Mouse (Mus musculus) myocyte (in vitro differentiated cells): ENCODE measurements at regions not wholly inside any gene's neighbourhood (a gene's known extent, or its start where the extent isn't known, plus 50 kb on each side); places are given as distances from the start of the nearest gene placed in this dataset.

Experiments
- H3K27me3 ChIP-seq: one replicate; pipeline ENCODE4 v1.6.1; 2011; ENCODE audit not compliant: control insufficient read depth, insufficient read depth, insufficient read length
- H3K36me3 ChIP-seq: one replicate; pipeline ENCODE4 v1.6.1; 2011; ENCODE audit not compliant: control insufficient read depth, insufficient read depth
- H3K4me2 ChIP-seq: one replicate; pipeline ENCODE4 v1.6.1; 2011; ENCODE audit warnings: low read depth, control low read depth
- H3K4me3 ChIP-seq: one replicate; pipeline ENCODE4 v1.5.1; 2011; ENCODE audit warnings: mild to moderate bottlenecking, control low read depth, moderate library complexity
- H3K79me2 ChIP-seq: one replicate; pipeline ENCODE4 v1.6.1; 2011; ENCODE audit not compliant: control insufficient read depth, insufficient read depth
- H3ac ChIP-seq: one replicate; pipeline ENCODE4 v1.6.1; 2011; ENCODE audit not compliant: control insufficient read depth, insufficient read length
- CEBPB ChIP-seq: IDR thresholded peaks from 2 replicates; pipeline ENCODE4 v1.6.1; 2011; ENCODE audit warnings: mild to moderate bottlenecking, moderate library complexity; ENCODE audit not compliant: poor library complexity, insufficient read depth, severe bottlenecking
- E2F4 ChIP-seq: IDR thresholded peaks from one replicate; pipeline ENCODE4 v1.6.1; 2011; ENCODE audit warnings: mild to moderate bottlenecking, control low read depth, moderate library complexity; ENCODE audit not compliant: insufficient read depth
- MAX ChIP-seq: IDR thresholded peaks from one replicate; pipeline ENCODE4 v1.6.1; 2011; ENCODE audit warnings: low read depth, mild to moderate bottlenecking, control low read depth
- MYOD1 ChIP-seq, 3 experiments: IDR thresholded peaks; one replicate each; pipeline ENCODE4 v1.6.1; 2011; ENCODE audit warnings: control low read depth in 2 of 3, low read depth in 2 of 3, mild to moderate bottlenecking in 2 of 3, moderate library complexity in 1 of 3; ENCODE audit not compliant: insufficient read length in 2 of 3, control insufficient read depth in 1 of 3
- MYOG ChIP-seq, 3 experiments: IDR thresholded peaks; one replicate each; pipeline ENCODE4 v1.6.1; 2011; ENCODE audit warnings: control low read depth in 2 of 3, low read depth in 2 of 3, mild to moderate bottlenecking in 2 of 3; ENCODE audit not compliant: insufficient read length in 2 of 3, control insufficient read depth in 1 of 3, insufficient read depth in 1 of 3
- POLR2A ChIP-seq: IDR thresholded peaks from one replicate; pipeline ENCODE4 v1.6.1; 2011; ENCODE audit warnings: low read depth, mild to moderate bottlenecking, control low read depth, moderate library complexity; ENCODE audit not compliant: insufficient read length
- POLR2AphosphoS2 ChIP-seq: IDR thresholded peaks from one replicate; pipeline ENCODE4 v1.6.1; 2011; ENCODE audit warnings: low read depth, control low read depth; ENCODE audit not compliant: insufficient read length
- REST ChIP-seq: IDR thresholded peaks from one replicate; pipeline ENCODE4 v1.6.1; 2011; ENCODE audit warnings: mild to moderate bottlenecking, control low read depth, moderate library complexity; ENCODE audit not compliant: insufficient read depth, insufficient read length
- SRF ChIP-seq: IDR thresholded peaks from one replicate; pipeline ENCODE4 v1.6.1; 2011; ENCODE audit warnings: low read depth; ENCODE audit not compliant: control insufficient read depth, insufficient read length
- TCF12 ChIP-seq: IDR thresholded peaks from one replicate; pipeline ENCODE4 v1.6.1; 2011; ENCODE audit warnings: mild to moderate bottlenecking, control low read depth; ENCODE audit not compliant: poor library complexity, insufficient read depth, severe bottlenecking
- TCF3 ChIP-seq: IDR thresholded peaks from one replicate; pipeline ENCODE4 v1.6.1; 2011; ENCODE audit warnings: low read depth, control low read depth; ENCODE audit not compliant: insufficient read length
- USF1 ChIP-seq: IDR thresholded peaks from one replicate; pipeline ENCODE4 v1.6.1; 2011; ENCODE audit warnings: low read depth, mild to moderate bottlenecking, control low read depth, moderate library complexity

DNA sequence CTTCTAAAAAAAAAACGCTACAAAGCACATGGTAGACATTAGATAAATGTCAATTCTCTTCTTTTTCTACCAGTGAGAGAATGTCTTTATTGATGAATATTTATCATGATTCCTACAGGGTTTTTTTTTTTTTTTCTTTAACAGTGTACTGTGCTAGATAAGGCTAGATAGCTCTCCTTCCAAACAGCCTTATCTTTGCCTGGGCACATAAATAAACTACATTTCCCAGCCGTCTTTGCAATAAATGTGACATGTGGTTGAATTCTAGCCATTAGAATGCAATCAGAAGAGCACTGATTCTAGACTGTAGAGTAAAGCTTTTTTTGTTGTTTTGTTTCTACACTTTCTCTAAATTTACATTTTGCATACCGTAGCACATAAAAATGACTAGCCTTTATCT is 177.9 kb downstream of the Fam124b start:
- Histone ChIP-seq H3K4me3 (no peak overlapping the region), H3ac (no peak overlapping the region), H3K27me3 (no peaks in the 10 kb centered on the region), H3K4me2 (no peak overlapping the region), H3K79me2 (no peaks in the 10 kb centered on the region), H3K36me3 (no peaks in the 10 kb centered on the region)
- TF ChIP-seq MAX: no peak

DNA sequence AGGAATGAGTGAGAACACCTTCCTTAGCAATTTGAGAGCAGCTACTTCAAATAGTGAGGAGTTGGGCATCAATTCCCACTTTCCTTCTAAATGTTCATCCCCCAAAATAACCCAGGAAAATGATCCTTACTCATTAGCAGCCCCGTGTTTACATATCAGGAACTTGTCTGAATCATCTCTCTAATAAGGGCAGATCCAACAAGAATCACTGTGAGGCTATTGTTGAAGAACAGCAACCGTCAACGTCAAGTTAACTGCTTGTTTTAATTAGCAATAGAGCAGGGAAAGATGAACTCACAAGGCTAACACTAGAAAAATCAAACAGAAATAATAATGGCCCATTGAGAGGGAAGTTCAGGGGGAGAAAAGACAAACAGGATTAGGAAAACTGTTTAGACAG is 178.4 kb downstream of the Fam124b start:
- Histone ChIP-seq H3K4me3 (no peak overlapping the region), H3K36me3 (no peaks in the 10 kb centered on the region), H3K27me3 (no peaks in the 10 kb centered on the region), H3K79me2 (no peaks in the 10 kb centered on the region), H3ac (no peak overlapping the region), H3K4me2 (no peak overlapping the region)
- TF ChIP-seq TCF12 (no peak), CEBPB (no peak), MAX (no peak), MYOG (IDR thresholded peaks at IDR 0.05; ENCODE audit: control insufficient read depth in 1 of 3, insufficient read depth in 1 of 3, insufficient read length in 2 of 3, low read depth in 2 of 3) (no peak)

DNA sequence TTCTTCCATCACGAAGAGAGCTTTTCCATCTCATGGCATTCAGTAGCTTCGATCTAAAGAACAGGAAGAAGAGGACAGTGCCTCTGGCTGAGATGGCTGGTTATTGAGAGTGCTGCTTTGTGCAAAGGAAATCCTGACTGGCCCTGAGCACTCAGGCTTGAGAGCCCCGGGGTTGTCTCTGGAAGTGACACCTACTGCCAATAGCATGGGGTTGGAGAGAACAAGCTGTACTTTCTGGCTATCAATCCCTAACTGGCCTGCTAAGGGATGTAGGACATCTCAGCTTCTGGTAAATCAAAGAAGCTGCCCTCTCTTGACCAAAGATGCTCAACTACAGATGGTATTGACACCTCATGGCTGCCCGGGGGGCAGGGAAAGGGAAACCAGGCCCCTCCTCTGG is 178.2 kb upstream of the Serpine2 start:
- no peak overlapping the region for H3ac ChIP-seq
- no peak overlapping the region for H3K4me2 ChIP-seq
- no peak overlapping the region for H3K4me3 ChIP-seq
- no peak for TF ChIP-seq SRF
- no peak for TF ChIP-seq TCF12
- no peak for TF ChIP-seq USF1
- no peaks in the 10 kb centered on the region for H3K79me2 ChIP-seq
- no peaks in the 10 kb centered on the region for H3K27me3 ChIP-seq
- no peaks in the 10 kb centered on the region for H3K36me3 ChIP-seq

DNA sequence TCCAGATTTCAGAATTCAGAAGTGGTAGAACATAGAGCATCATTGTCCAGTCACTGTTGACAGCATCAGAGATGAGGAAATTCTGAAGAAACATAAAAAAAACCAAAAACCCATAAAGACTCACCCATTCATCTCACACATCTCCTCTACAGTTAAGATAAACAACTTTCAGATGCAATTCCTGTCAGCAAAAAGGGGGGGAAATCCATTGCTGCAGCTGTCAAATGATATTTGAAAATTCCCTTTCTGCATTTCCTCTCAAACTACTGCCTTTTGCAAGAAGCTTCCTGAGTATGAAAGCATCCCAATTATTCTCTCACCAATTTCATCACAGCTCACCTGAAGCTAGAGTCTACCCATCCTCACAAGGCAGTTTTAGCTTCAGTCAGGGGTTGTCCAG is 177.1 kb upstream of the Serpine2 start:
- Histone ChIP-seq H3K4me3 (no peak overlapping the region), H3K36me3 (no peaks in the 10 kb centered on the region), H3K4me2 (no peak overlapping the region), H3K79me2 (no peaks in the 10 kb centered on the region), H3ac (no peak overlapping the region), H3K27me3 (no peaks in the 10 kb centered on the region)
- TF ChIP-seq USF1: no peak
- no peak for TF ChIP-seq MYOG (IDR thresholded peaks at IDR 0.05; ENCODE audit: control insufficient read depth in 1 of 3, insufficient read depth in 1 of 3, insufficient read length in 2 of 3, low read depth in 2 of 3)
- no peak for TF ChIP-seq MYOD1 (IDR thresholded peaks at IDR 0.05; ENCODE audit: control insufficient read depth in 1 of 3, insufficient read length in 2 of 3, low read depth in 2 of 3)
- TF ChIP-seq E2F4: no peak
- no peak for TF ChIP-seq POLR2AphosphoS2
- TF ChIP-seq TCF12: no peak
- TF ChIP-seq REST: no peak
- no peak for TF ChIP-seq POLR2A
- no peak for TF ChIP-seq TCF3
- TF ChIP-seq MAX: no peak
- no peak for TF ChIP-seq SRF
- no peak for TF ChIP-seq CEBPB

DNA sequence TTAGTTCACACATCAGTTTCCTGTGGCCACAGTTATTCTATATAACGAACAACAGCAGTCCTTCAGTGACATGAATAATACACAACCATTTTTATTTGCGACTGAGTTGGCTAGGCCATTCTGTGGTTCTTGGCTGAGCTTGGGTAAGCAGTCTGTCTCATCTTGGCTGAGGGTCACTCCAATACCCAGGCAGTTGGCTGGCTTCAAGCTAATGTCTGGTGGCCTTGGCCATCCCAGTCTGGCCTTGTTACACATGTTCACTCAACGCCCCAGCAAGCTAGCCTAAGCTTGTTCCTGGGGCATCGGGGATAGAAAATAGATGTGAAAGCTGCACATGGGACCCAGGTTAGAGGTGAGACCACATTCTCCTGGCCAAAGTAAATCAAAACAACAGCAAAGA is 175.5 kb upstream of the Serpine2 start:
- Histone ChIP-seq H3K27me3 (no peaks in the 10 kb centered on the region), H3K36me3 (no peaks in the 10 kb centered on the region), H3K4me3 (no peak overlapping the region), H3K4me2 (no peak overlapping the region), H3K79me2 (no peaks in the 10 kb centered on the region), H3ac (no peak overlapping the region)
- TF ChIP-seq E2F4 (no peak), TCF3 (no peak), MYOD1 (IDR thresholded peaks at IDR 0.05; ENCODE audit: control insufficient read depth in 1 of 3, insufficient read length in 2 of 3, low read depth in 2 of 3) (no peak)

DNA sequence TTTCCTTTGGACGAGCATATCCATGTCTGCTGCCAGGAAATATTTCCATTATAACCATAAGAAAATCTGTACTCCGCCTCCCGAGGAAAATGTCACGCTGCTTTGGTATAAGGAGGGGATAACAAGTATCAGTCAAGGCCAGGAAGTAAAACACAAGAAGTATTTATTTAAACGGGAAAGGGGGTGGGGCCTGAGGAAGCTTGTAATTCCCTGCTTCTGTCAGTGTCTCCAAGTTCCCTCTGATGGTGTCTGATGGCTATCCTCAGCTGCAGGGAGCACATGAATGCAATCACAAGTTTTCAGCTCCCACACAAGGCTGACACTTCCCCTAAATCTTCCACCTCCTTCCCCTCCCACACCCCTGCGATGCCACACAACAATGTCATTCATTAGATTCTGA is 172.5 kb upstream of the Serpine2 start:
- no peak for TF ChIP-seq MYOD1 (IDR thresholded peaks at IDR 0.05; ENCODE audit: control insufficient read depth in 1 of 3, insufficient read length in 2 of 3, low read depth in 2 of 3)
- TF ChIP-seq E2F4: no peak
- TF ChIP-seq MAX: no peak
- no peak for TF ChIP-seq POLR2A
- no peak for TF ChIP-seq POLR2AphosphoS2
- H3K36me3 ChIP-seq: no peaks in the 10 kb centered on the region
- H3K27me3 ChIP-seq: no peaks in the 10 kb centered on the region
- no peak overlapping the region for H3K4me2 ChIP-seq
- no peaks in the 10 kb centered on the region for H3K79me2 ChIP-seq
- H3K4me3 ChIP-seq: no peak overlapping the region
- H3ac ChIP-seq: no peak overlapping the region
